Mouse (Mus musculus) B cell, adult 2 months (primary cell): ENCODE measurements around the gene Coro1a.
A peak's percentile ranks its signal among the peaks of the same experiment; 100 is the strongest.
"Not testable (repeated sequence)": the region's sequence is repeated elsewhere in the genome, so short reads cannot be mapped to it uniquely, and the experiment has no call there.

Source experiments
- DNase-seq, 2 experiments: peaks; one replicate each; pipeline ENCODE4 v3.0.0; 2022

The Coro1a gene

GRCm38 (mm10) chr7:126704121-126704980 lies 3.2 kb downstream of the Coro1a start:
- peak; percentile 88 to 89 for DNase-seq

- peak in 1 of 2 experiments; percentile 64 for DNase-seq
Observed at GRCm38 (mm10) chr7:126703757-126704077, 3.9 kb downstream of the Coro1a start.

- peak; percentile 49 to 57 for DNase-seq
Observed at GRCm38 (mm10) chr7:126702861-126703756, 4.5 kb downstream of the Coro1a start.

- DNase-seq = peak; percentile 69 to 71
Observed at GRCm38 (mm10) chr7:126702358-126702757, 5.2 kb downstream of the Coro1a start.

GRCm38 (mm10) chr7:126701559-126702357 lies 5.8 kb downstream of the Coro1a start:
- DNase-seq = no peak

- DNase-seq = peak; percentile 96 to 97
Observed at GRCm38 (mm10) chr7:126701070-126701469, 6.5 kb downstream of the Coro1a start.

- DNase-seq = no peak
Observed at GRCm38 (mm10) chr7:126700063-126701015, 7.2 kb downstream of the Coro1a start.

- no peak for DNase-seq
Observed at GRCm38 (mm10) chr7:126697838-126698237, 9.7 kb downstream of the Coro1a start.

GRCm38 (mm10) chr7:126696886-126697285 lies 10.7 kb downstream of the Coro1a start:
- DNase-seq = no peak

- no peak for DNase-seq
Observed at GRCm38 (mm10) chr7:126696303-126696702, 11.3 kb downstream of the Coro1a start.

GRCm38 (mm10) chr7:126695631-126696207 lies 11.9 kb downstream of the Coro1a start, which contains the start of gene Slx1b:
TSS of gene Slx1b (minus strand) at chr7:126695784.
- peak; percentile 84 for DNase-seq

GRCm38 (mm10) chr7:126695210-126695611 lies 12.4 kb downstream of the Coro1a start, which contains the start of gene Bola2:
TSS of gene Bola2 (plus strand) at chr7:126695401.
- peak; percentile 79 to 80 for DNase-seq

- DNase-seq = no peak
Observed at GRCm38 (mm10) chr7:126694441-126695051, 13.0 kb downstream of the Coro1a start.

- no peak for DNase-seq
Observed at GRCm38 (mm10) chr7:126693781-126694180, 13.8 kb downstream of the Coro1a start.

GRCm38 (mm10) chr7:126693256-126693655 lies 14.3 kb downstream of the Coro1a start:
- DNase-seq = peak; percentile 92 to 93

- no peak for DNase-seq
Observed at GRCm38 (mm10) chr7:126692426-126692825, 15.2 kb downstream of the Coro1a start.

- DNase-seq = no peak
Observed at GRCm38 (mm10) chr7:126691676-126692075, 15.9 kb downstream of the Coro1a start.

- no peak for DNase-seq
Observed at GRCm38 (mm10) chr7:126690737-126691136, 16.9 kb downstream of the Coro1a start.

GRCm38 (mm10) chr7:126689021-126689420 lies 18.6 kb downstream of the Coro1a start:
- no peak for DNase-seq

GRCm38 (mm10) chr7:126688156-126688555 lies 19.4 kb downstream of the Coro1a start:
- DNase-seq = not testable (repeated sequence)

GRCm38 (mm10) chr7:126681221-126681620 lies 26.4 kb downstream of the Coro1a start:
- no peak for DNase-seq
